Mouse (Mus musculus): ENCODE measurements around the gene Herpud2. TPM values are rescaled to one million over a fixed set of nuclear protein-coding genes. Genes with fewer than 3 reads are reported as not detected.

Herpud2 gene
- total RNA-seq, 2 experiments from 2014 or later, result 37.5 to 37.6 TPM

Other genes starting within 250 kb of the Herpud2 start
- not detected for gene Gm10181, start 62.4 kb downstream of the Herpud2 start, total RNA-seq (2021)
- gene Sept7, start 100.6 kb upstream of the Herpud2 start, total RNA-seq (2021), result 10 to 100 TPM; 74.8 to 85.8 TPM

Measured in gastrocnemius, postnatal 14 days (tissue).